Mouse (Mus musculus) C2C12 (cell line): ENCODE data around the gene Tm7sf2.

Experiments used
- CEBPB ChIP-seq: IDR thresholded peaks from one replicate; pipeline ENCODE4 v1.6.1; 2011; ENCODE audit warnings: low read depth, mild to moderate bottlenecking, control low read depth, moderate library complexity
- CTCF ChIP-seq: IDR thresholded peaks from one replicate; pipeline ENCODE4 v1.5.1; 2011; ENCODE audit not compliant: control insufficient read depth, insufficient read depth, insufficient read length
- FOSL1 ChIP-seq: IDR thresholded peaks from one replicate; pipeline ENCODE4 v1.8.0; 2011; ENCODE audit warnings: mild to moderate bottlenecking, low read length; ENCODE audit not compliant: poor library complexity, insufficient read depth, severe bottlenecking
- MAX ChIP-seq: IDR thresholded peaks from one replicate; pipeline ENCODE4 v1.6.1; 2011; ENCODE audit warnings: mild to moderate bottlenecking, control low read depth
- MYOD1 ChIP-seq: IDR thresholded peaks from one replicate; pipeline ENCODE4 v1.6.1; 2011; ENCODE audit warnings: low read depth; ENCODE audit not compliant: control insufficient read depth, insufficient read length
- MYOG ChIP-seq: IDR thresholded peaks from one replicate; pipeline ENCODE4 v1.6.1; 2011; ENCODE audit not compliant: control insufficient read depth, insufficient read length; ENCODE audit errors: extremely low read depth
- USF1 ChIP-seq: IDR thresholded peaks from one replicate; pipeline ENCODE4 v1.6.1; 2011; ENCODE audit warnings: low read depth, mild to moderate bottlenecking, control low read depth, moderate library complexity

DNA sequence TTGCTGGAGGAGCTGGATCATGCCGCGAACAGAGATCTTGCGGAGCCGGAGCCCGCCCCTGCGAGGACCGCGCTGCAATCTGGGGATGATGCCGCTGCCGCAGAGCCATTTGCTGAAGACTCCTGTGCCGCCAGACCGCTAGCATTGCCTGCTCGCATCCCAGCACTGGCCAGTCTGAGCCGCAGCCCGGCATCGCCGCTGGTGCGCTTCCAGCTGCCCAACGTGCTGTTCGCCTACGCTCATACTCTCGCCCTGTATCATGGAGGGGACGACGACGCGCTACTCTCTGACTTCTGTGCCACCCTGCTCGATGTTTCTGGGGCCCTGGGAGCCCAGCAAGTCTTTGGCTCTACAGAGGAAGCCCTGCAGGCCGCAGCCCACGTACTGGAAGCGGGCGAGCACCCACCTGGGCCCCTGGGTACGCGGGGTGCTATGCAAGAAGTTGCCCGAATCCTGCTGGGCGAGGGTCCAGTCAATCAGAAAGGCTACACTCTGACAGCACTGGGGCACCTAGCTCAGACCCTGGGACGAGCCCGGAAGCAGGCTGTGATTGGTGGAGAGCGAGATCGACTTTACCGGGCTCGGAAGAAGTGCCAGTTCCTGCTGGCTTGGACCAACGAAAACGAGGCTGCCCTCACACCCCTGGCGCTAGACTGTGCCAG lies 6.4 kb downstream of the Tm7sf2 start:
- no peak for TF ChIP-seq FOSL1
- no peak for TF ChIP-seq USF1
- TF ChIP-seq CTCF: no peak
- no peak for TF ChIP-seq MAX
- TF ChIP-seq MYOG: no peak
- TF ChIP-seq CEBPB: no peak
- TF ChIP-seq MYOD1: no peak
